Mouse (Mus musculus) gastrocnemius, postnatal 14 days (tissue): Measurements from ENCODE around the gene Mphosph6. TPM values are rescaled to one million over a fixed set of nuclear protein-coding genes. Genes with fewer than 3 reads are reported as not detected.

Experiments
- DNase-seq: peaks from one replicate; pipeline ENCODE4 v3.0.0; 2021; ENCODE audit warnings: mixed read lengths
- intact Hi-C: fragments of 180-260 bp; cut with DNase I; formaldehyde crosslinking; loops from one replicate; pipeline ENCODE4 v1.15.1; 2025; ENCODE audit warnings: low total_unique reads
- total RNA-seq, 2 experiments: library from RNA; stranded (reverse); gene quantifications; 2 replicates each; pipeline ENCODE4 v1.2.3; 2021

The Mphosph6 gene
- total RNA-seq, 2 experiments from 2014 or later, result 6.6 to 8.8 TPM

- intact Hi-C loops, result loop anchor here (5.0 kb wide), 1 partner anchor 90 kb away; no protein-coding TSS in a partner anchor
- DNase-seq, result no peak
These were observed 29.6 kb downstream of the Mphosph6 start for GRCm38 (mm10) chr8:117772126-117772525.

GRCm38 (mm10) chr8:117771115-117771836, 30.5 kb downstream of the Mphosph6 start:
- intact Hi-C loops, result loop anchor here (5.0 kb wide), 1 partner anchor 91 kb away; no protein-coding TSS in a partner anchor
- DNase-seq, result no peak

DNA sequence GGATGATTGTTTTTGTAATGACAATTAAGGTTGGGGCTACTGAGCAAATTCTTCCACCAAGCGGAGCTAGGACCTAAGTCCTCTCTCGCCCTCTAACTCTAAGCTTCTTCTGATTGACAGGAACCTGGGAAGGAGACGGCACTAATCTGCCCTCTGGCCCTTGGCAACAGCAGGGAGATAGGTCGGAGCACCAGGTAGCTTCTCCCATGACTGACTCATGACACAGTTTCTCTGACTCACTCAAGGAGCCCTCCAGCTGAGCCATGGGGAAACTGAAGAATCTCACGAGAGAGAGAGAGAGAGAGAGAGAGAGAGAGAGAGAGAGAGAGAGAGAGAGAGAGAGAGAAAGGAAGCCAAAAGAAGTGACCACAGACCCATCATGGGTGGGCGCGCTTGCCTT, 32.8 kb downstream of the Mphosph6 start:
- intact Hi-C loops, result no loop called here
- DNase-seq, result no peak

DNA sequence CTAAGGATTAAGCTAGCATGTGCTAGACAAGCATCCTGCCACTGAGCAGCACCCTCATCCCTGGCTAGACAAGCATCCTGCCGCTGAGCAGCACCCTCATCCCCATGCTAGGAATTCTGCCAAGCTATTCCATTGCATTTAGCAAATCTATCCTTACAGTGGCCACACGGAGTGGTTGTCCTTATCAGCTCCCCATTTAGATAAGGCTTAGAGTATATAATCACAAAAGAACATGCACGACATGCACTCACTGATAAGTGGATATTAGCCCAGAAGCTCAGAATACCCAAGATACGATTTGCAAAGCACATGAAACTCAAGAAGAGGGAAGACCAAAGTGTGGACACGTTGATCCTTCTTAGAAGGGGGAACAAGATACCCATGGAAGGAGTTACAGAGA, 35.8 kb downstream of the Mphosph6 start:
- intact Hi-C loops, result no loop called here
- no peak for DNase-seq

GRCm38 (mm10) chr8:117764625-117765024, 37.1 kb downstream of the Mphosph6 start:
- no peak for DNase-seq
- intact Hi-C loops, result no loop called here

- no peak for DNase-seq
- intact Hi-C loops, result no loop called here
These were observed 39.0 kb downstream of the Mphosph6 start for GRCm38 (mm10) chr8:117762776-117763175.

DNA sequence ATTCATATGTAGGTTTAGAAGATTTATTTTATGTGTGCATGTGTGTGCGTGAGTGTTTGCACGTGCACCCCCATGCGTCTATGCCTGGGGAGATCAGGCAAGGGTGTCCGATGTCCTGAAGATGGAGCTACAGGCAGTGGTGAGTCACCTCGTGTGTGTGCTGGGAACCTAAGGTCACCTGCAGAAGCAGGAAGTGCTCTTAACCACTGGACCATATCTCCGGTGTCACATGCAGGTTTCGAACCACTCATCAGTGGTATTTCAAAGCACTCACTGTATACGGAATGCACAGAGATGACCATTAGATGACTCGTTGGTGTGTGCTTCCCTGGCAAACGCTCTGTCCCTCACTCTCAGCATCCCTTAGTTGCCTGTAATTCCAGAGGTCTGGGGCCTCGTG, 43.8 kb downstream of the Mphosph6 start:
- intact Hi-C loops, result no loop called here
- no peak for DNase-seq

DNA sequence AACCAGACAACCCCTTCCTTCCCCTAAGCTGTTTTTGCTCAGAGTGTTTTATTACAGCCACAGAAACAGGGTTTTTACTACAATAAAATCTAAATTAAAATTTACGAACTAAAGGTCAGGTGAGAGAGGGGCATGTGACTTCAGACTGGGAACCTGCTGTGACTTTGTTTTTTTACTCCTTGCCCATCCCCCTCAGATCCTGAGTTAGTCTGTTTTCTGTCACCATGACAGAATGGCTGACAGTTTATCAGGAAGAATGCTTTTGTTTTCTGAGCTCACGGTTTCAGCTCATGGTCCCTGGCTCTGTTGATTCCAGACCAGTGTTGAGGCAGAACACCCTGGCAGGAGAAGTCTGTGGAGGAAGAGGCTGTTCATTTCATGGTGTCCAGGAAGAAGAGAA, 52.3 kb downstream of the Mphosph6 start:
- intact Hi-C loops, result no loop called here
- DNase-seq, result no peak

GRCm38 (mm10) chr8:117747886-117748730, 53.6 kb downstream of the Mphosph6 start:
- DNase-seq, result no peak
- intact Hi-C loops, result no loop called here

DNA sequence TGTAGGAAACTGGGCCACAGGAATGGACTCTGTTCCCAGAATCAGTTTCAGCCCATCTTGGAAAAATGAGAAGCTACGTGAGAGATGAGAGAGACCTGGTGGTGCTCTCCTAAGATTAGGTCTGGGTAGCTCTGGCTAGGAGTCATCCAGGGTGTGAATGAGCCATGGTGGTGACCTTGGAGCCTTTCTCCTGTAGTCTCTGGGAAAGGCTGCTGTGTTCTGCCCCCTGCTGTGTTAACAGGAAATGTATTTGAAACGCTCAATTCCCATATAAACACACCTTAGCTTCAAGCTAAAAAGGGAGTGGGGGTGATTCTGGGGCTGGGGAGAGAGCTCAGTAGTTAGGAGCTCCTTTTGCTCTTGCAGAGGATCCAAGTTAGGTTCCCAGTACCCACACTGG, 54.3 kb downstream of the Mphosph6 start:
- intact Hi-C loops, result no loop called here
- no peak for DNase-seq

GRCm38 (mm10) chr8:117746651-117747050, 55.1 kb downstream of the Mphosph6 start:
- DNase-seq, result no peak
- intact Hi-C loops, result no loop called here

- no peak for DNase-seq
- intact Hi-C loops, result no loop called here
These were observed 59.2 kb downstream of the Mphosph6 start for GRCm38 (mm10) chr8:117742431-117743012.

Other genes starting within 250 kb of the Mphosph6 start
- under 1 TPM; 0.37 to 0.55 TPM for gene Sdr42e1, start 128.3 kb downstream of the Mphosph6 start, total RNA-seq
- not detected for gene Hsd17b2, start 100.0 kb downstream of the Mphosph6 start, total RNA-seq